Mouse (Mus musculus): ENCODE data around the gene Cpb2. TPM values are rescaled to one million over a fixed set of nuclear protein-coding genes. Genes with fewer than 3 reads are reported as not detected.

Gene Cpb2
- polyA plus RNA-seq, 1 experiment from 2014 or later = 2.9 TPM

DNA sequence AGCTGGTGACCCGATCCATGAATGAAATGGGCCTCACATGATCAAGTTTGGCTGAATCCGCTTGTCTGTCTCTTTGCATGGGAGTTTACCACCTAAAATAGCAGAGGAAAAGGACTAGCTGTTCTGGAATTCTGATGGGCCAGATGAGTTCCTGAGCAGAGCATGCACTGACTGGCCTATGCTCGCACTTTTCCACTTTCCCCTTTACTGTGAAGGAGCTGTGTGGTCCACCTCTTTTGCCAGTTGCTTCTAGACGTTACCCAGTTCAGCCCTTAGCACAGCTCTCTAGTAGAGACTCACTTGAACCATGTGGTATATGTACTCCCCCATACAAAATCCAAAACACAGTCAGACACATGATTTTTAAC lies 5.5 kb upstream of the Cpb2 start:
- no peak for ATAC-seq (ENCODE audit: low FRiP score, low TSS enrichment)
- 86% methylated on average over 4 of the region's 4 CpGs for WGBS
- no peak for DNase-seq (ENCODE audit: low spot score)
- Histone ChIP-seq H3K9me3 (ENCODE audit: control insufficient read depth, low read length) (no peaks in the 10 kb centered on the region), H3K4me3 (ENCODE audit: low read depth, low read length) (no peak overlapping the region), H3K4me1 (replicated peaks; ENCODE audit: control insufficient read depth, insufficient read depth) (no peaks in the 10 kb centered on the region), H3K27me3 (ENCODE audit: control insufficient read depth, insufficient read depth, low read length) (no peaks in the 10 kb centered on the region), H3K9ac (ENCODE audit: low read length) (no peak overlapping the region), H3K4me2 (replicated peaks; ENCODE audit: low read depth) (no peak overlapping the region), H3K36me3 (ENCODE audit: control insufficient read depth, insufficient read depth, low read length) (no peaks in the 10 kb centered on the region), H3K27ac (replicated peaks) (no peak overlapping the region)
- TF ChIP-seq EP300 (optimal IDR thresholded peaks at IDR 0.05) = no peak
- no peak for TF ChIP-seq CTCF (IDR thresholded peaks at IDR 0.05; ENCODE audit: low read depth)

DNA sequence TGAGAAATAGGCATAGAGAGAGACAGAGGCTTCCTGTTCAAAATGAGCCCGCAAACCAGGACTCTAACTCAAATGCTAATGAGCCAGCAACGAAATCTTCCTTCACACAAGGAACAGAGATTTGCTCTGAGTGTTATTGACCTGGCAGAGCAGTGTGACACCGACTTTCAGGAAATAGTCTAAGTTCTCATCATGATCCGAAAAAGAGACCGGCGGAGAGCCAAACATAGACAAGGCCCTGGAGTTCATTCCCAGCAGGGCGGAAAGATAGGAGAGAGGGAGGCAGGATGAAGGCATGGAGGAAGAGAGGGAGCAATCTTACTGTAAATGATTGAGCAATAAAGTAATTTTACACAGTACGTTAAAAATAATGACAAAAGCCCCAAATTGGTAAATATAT lies 5.0 kb upstream of the Cpb2 start:
- no peak overlapping the region for H3K4me2 ChIP-seq (replicated peaks; ENCODE audit: low read depth)
- no peaks in the 10 kb centered on the region for H3K9me3 ChIP-seq (ENCODE audit: control insufficient read depth, low read length)
- DNase-seq (ENCODE audit: low spot score) (no peak), ATAC-seq (ENCODE audit: low FRiP score, low TSS enrichment) (no peak)
- no peaks in the 10 kb centered on the region for H3K4me1 ChIP-seq (replicated peaks; ENCODE audit: control insufficient read depth, insufficient read depth)
- no peaks in the 10 kb centered on the region for H3K36me3 ChIP-seq (ENCODE audit: control insufficient read depth, insufficient read depth, low read length)
- 84% methylated on average over 8 of the region's 8 CpGs for WGBS
- no peaks in the 10 kb centered on the region for H3K27me3 ChIP-seq (ENCODE audit: control insufficient read depth, insufficient read depth, low read length)
- TF ChIP-seq EP300 (optimal IDR thresholded peaks at IDR 0.05) (no peak), CTCF (IDR thresholded peaks at IDR 0.05; ENCODE audit: low read depth) (no peak)
- no peak overlapping the region for H3K4me3 ChIP-seq (ENCODE audit: low read depth, low read length)
- no peak overlapping the region for H3K9ac ChIP-seq (ENCODE audit: low read length)
- no peak overlapping the region for H3K27ac ChIP-seq (replicated peaks)

GRCm38 (mm10) chr14:75238054-75238692 lies 3.9 kb upstream of the Cpb2 start:
- H3K4me2 ChIP-seq (replicated peaks; ENCODE audit: low read depth) = no peak overlapping the region
- no peaks in the 10 kb centered on the region for H3K27me3 ChIP-seq (ENCODE audit: control insufficient read depth, insufficient read depth, low read length)
- no peak for DNase-seq (ENCODE audit: low spot score)
- no peaks in the 10 kb centered on the region for H3K9me3 ChIP-seq (ENCODE audit: control insufficient read depth, low read length)
- H3K27ac ChIP-seq (replicated peaks) = no peak overlapping the region
- H3K4me1 ChIP-seq (replicated peaks; ENCODE audit: control insufficient read depth, insufficient read depth) = no peaks in the 10 kb centered on the region
- WGBS = 77% methylated on average over 6 of the region's 6 CpGs
- TF ChIP-seq EP300 (optimal IDR thresholded peaks at IDR 0.05) (no peak), CTCF (IDR thresholded peaks at IDR 0.05; ENCODE audit: low read depth) (no peak)
- H3K9ac ChIP-seq (ENCODE audit: low read length) = no peak overlapping the region
- H3K36me3 ChIP-seq (ENCODE audit: control insufficient read depth, insufficient read depth, low read length) = no peaks in the 10 kb centered on the region
- ATAC-seq (ENCODE audit: low FRiP score, low TSS enrichment) = no peak
- no peak overlapping the region for H3K4me3 ChIP-seq (ENCODE audit: low read depth, low read length)

DNA sequence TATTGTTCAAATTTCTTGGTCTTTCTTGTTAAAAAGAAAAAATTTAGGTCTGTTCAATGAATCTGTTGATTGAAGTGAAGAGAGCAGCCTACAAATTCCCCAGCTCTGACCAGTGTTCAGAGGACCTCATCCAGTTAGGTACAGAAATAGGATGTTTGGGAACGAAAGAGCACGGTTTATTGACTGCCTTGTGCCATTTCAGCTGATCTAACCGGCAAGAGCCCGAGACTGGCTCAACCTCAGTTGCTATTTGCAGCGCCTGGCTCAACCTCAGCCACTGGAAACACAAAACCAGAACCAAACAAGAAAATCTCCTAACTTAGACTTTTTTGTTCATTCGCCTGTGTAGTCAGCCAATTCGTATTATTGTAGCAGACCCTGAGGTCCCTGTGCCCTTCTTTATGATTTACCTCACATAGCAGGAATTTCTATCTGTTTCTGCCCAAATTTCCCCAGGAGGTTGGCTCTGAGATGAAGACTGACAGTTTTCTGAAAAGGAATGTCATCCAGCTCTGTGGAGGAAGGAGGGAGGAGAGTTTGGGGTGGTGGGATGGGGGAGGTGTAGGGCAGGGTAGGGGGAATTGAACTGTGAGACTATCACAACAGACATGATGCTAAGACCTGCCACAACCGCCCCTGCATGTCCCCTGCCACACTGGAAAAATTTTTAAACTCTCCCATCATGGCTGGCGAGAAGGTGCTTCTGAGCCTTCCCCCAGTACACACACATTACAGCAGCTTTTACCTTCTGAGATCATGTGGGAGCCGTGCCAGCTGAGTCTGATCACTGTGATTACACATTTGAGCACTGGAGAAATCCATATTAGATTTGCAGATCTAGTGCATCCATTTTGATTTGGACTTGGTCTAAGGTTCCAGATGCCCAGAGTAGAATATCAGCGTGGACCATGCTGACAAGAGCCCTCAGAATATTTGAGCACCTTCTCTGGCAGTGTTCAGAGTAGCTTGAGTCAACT lies 4.2 kb downstream of the Cpb2 start:
- TF ChIP-seq EP300 (optimal IDR thresholded peaks at IDR 0.05) = no peak
- TF ChIP-seq CTCF (IDR thresholded peaks at IDR 0.05; ENCODE audit: low read depth) = no peak
- Histone ChIP-seq H3K9me3 (ENCODE audit: control insufficient read depth, low read length) (no peaks in the 10 kb centered on the region), H3K27ac (replicated peaks) (no peak overlapping the region), H3K4me2 (replicated peaks; ENCODE audit: low read depth) (no peak overlapping the region), H3K9ac (ENCODE audit: low read length) (no peak overlapping the region), H3K4me1 (replicated peaks; ENCODE audit: control insufficient read depth, insufficient read depth) (no peaks in the 10 kb centered on the region), H3K4me3 (ENCODE audit: low read depth, low read length) (no peak overlapping the region), H3K36me3 (ENCODE audit: control insufficient read depth, insufficient read depth, low read length) (no peaks in the 10 kb centered on the region), H3K27me3 (ENCODE audit: control insufficient read depth, insufficient read depth, low read length) (no peaks in the 10 kb centered on the region)
- WGBS = 76% methylated on average over 11 of the region's 11 CpGs
- DNase-seq (ENCODE audit: low spot score) (no peak), ATAC-seq (ENCODE audit: low FRiP score, low TSS enrichment) (no peak)

DNA sequence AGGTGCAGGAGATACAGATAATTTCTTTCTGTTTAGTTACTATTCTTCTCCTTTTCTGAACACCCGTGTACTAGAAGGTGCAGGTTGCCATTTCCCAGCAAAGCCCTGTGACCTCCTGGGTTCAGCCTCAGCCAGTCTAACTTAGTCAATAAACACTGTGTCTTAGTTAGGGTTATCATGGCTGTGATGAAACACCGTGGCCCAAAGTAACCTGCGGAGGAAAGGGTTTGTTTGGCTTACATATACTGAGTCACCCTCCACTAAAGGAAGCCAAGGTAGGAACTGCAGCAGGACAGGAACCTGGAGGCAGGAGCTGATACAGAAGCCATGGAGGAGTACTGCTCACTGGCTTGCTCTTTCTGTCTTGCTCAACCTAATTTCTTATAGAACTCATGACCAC lies 8.3 kb downstream of the Cpb2 start:
- no peaks in the 10 kb centered on the region for H3K4me1 ChIP-seq (replicated peaks; ENCODE audit: control insufficient read depth, insufficient read depth)
- no peak overlapping the region for H3K27ac ChIP-seq (replicated peaks)
- H3K36me3 ChIP-seq (ENCODE audit: control insufficient read depth, insufficient read depth, low read length) = no peaks in the 10 kb centered on the region
- WGBS = 59% methylated on average over 3 of the region's 3 CpGs
- no peak for TF ChIP-seq EP300 (optimal IDR thresholded peaks at IDR 0.05)
- TF ChIP-seq CTCF (IDR thresholded peaks at IDR 0.05; ENCODE audit: low read depth) = no peak
- no peak overlapping the region for H3K9ac ChIP-seq (ENCODE audit: low read length)
- ATAC-seq (ENCODE audit: low FRiP score, low TSS enrichment) (peak; percentile 72; the same call in 1 of the 2 replicates), DNase-seq (ENCODE audit: low spot score) (no peak)
- no peak overlapping the region for H3K4me3 ChIP-seq (ENCODE audit: low read depth, low read length)
- no peak overlapping the region for H3K4me2 ChIP-seq (replicated peaks; ENCODE audit: low read depth)
- no peaks in the 10 kb centered on the region for H3K27me3 ChIP-seq (ENCODE audit: control insufficient read depth, insufficient read depth, low read length)
- H3K9me3 ChIP-seq (ENCODE audit: control insufficient read depth, low read length) = no peaks in the 10 kb centered on the region

DNA sequence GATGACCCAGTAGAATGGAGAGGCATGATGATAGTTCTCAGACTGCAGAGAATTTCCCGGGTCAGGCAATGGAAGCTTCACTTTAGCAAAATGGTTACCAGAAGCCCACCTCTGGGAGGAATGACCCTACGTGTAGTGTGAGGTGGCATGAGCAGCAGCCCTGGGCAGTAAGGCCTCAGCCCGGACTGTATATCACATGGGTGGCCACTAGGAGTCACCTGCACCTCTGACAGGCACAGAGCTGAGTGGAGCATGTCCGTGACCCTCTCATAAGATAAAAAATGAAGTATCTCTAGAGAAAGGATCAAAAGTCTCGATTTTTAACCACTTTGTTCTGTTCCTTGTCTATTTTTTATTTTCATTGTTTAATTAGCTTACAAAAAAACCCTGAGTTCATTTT lies 14.4 kb downstream of the Cpb2 start:
- ATAC-seq (ENCODE audit: low FRiP score, low TSS enrichment) (peak; percentile 78; the same call in 1 of the 2 replicates), DNase-seq (ENCODE audit: low spot score) (peak; percentile 22)
- TF ChIP-seq EP300 (optimal IDR thresholded peaks at IDR 0.05) (no peak), CTCF (IDR thresholded peaks at IDR 0.05; ENCODE audit: low read depth) (peak; percentile 63)
- H3K4me2 ChIP-seq (replicated peaks; ENCODE audit: low read depth) = no peak overlapping the region
- no peak overlapping the region for H3K27ac ChIP-seq (replicated peaks)
- no peaks in the 10 kb centered on the region for H3K4me1 ChIP-seq (replicated peaks; ENCODE audit: control insufficient read depth, insufficient read depth)
- H3K4me3 ChIP-seq (ENCODE audit: low read depth, low read length) = no peak overlapping the region
- WGBS = 46% methylated on average over 5 of the region's 5 CpGs
- no peaks in the 10 kb centered on the region for H3K36me3 ChIP-seq (ENCODE audit: control insufficient read depth, insufficient read depth, low read length)
- no peaks in the 10 kb centered on the region for H3K27me3 ChIP-seq (ENCODE audit: control insufficient read depth, insufficient read depth, low read length)
- no peak overlapping the region for H3K9ac ChIP-seq (ENCODE audit: low read length)
- no peaks in the 10 kb centered on the region for H3K9me3 ChIP-seq (ENCODE audit: control insufficient read depth, low read length)

Measured in stomach, postnatal 0 days (tissue).